Mouse (Mus musculus) cortical plate, adult 2 months (tissue): ENCODE measurements at regions not wholly inside any gene's neighbourhood (a gene's known extent, or its start where the extent isn't known, plus 50 kb on each side); places are given as distances from the start of the nearest gene placed in this dataset.

Source experiments
- CTCF ChIP-seq: fragments of 200-500 bp; IDR thresholded peaks from 2 replicates; pipeline ENCODE4 v1.5.1; 2011; ENCODE audit warnings: mild to moderate bottlenecking, control low read depth, low read length; ENCODE audit not compliant: insufficient read depth; ENCODE audit errors: extremely low read depth
- POLR2A ChIP-seq: fragments of 200-500 bp; IDR thresholded peaks from 2 replicates; pipeline ENCODE4 v1.6.1; 2011; ENCODE audit warnings: mild to moderate bottlenecking, low read length, control low read depth; ENCODE audit not compliant: insufficient read depth; ENCODE audit errors: extremely low read depth

DNA sequence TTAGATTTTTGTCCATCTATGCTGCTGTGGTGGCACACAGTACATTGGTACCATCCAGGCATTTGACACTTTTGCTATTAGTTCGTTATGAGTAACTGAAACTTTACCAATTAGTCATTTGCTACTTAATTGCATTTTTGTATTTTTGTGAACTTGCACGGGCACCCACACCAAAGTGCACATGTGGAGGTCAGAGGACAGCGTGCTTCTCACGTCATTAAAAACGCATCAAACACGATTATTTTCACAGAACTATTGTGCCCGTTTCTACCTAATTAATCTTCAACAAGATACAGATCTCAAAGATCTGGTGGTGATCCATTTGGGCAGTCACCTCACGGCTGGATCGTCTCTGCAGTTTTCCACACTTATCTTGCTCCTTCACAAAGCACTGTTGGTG lies 105.1 kb downstream of the Rpl14 start:
- TF ChIP-seq POLR2A: no peak
- no peak for TF ChIP-seq CTCF
